Mouse (Mus musculus): ENCODE data around the gene Aco2. TPM values are rescaled to one million over a fixed set of nuclear protein-coding genes. Genes with fewer than 3 reads are reported as not detected.

Gene Aco2
- polyA plus RNA-seq, 1 experiment from 2014 or later = 177 TPM

- H3K27me3 ChIP-seq = no peaks in the 10 kb centered on the region
- no peak for ATAC-seq (ENCODE audit: low FRiP score, low read depth)
- H3K27ac ChIP-seq (replicated peaks) = no peak overlapping the region
- H3K9ac ChIP-seq (replicated peaks) = no peak overlapping the region
- H3K4me3 ChIP-seq = no peak overlapping the region
- peaks cover 4% of the 10 kb centered on the region; the same call in 1 of the 2 replicates for H3K4me1 ChIP-seq
- H3K9me3 ChIP-seq = no peaks in the 10 kb centered on the region
- 93% methylated on average over 5 of the region's 5 CpGs for WGBS
- peaks cover 48% of the 10 kb centered on the region for H3K36me3 ChIP-seq
- H3K4me2 ChIP-seq (replicated peaks) = no peak overlapping the region
Measured at GRCm38 (mm10) chr15:81847861-81848260, 24.2 kb upstream of the Aco2 start.

- no peak overlapping the region for H3K9ac ChIP-seq (replicated peaks)
- ATAC-seq (ENCODE audit: low FRiP score, low read depth) = no peak
- no peaks in the 10 kb centered on the region for H3K27me3 ChIP-seq
- H3K9me3 ChIP-seq = no peaks in the 10 kb centered on the region
- H3K4me1 ChIP-seq = peaks cover 4% of the 10 kb centered on the region; the same call in 1 of the 2 replicates
- no peak overlapping the region for H3K27ac ChIP-seq (replicated peaks)
- H3K4me3 ChIP-seq = no peak overlapping the region
- 43% methylated on average over 7 of the region's 7 CpGs for WGBS
- H3K4me2 ChIP-seq (replicated peaks) = no peak overlapping the region
- peaks cover 50% of the 10 kb centered on the region for H3K36me3 ChIP-seq
Measured at GRCm38 (mm10) chr15:81848301-81848700, 23.8 kb upstream of the Aco2 start.

GRCm38 (mm10) chr15:81849104-81849503 lies 23.0 kb upstream of the Aco2 start:
- Histone ChIP-seq H3K4me2 (replicated peaks) (no peak overlapping the region), H3K4me3 (no peak overlapping the region), H3K27me3 (no peaks in the 10 kb centered on the region), H3K27ac (replicated peaks) (no peak overlapping the region), H3K4me1 (peaks cover 4% of the 10 kb centered on the region; the same call in 1 of the 2 replicates), H3K9ac (replicated peaks) (no peak overlapping the region), H3K9me3 (no peaks in the 10 kb centered on the region), H3K36me3 (peaks cover 56% of the 10 kb centered on the region)
- 89% methylated on average over 9 of the region's 9 CpGs for WGBS
- no peak for ATAC-seq (ENCODE audit: low FRiP score, low read depth)

DNA sequence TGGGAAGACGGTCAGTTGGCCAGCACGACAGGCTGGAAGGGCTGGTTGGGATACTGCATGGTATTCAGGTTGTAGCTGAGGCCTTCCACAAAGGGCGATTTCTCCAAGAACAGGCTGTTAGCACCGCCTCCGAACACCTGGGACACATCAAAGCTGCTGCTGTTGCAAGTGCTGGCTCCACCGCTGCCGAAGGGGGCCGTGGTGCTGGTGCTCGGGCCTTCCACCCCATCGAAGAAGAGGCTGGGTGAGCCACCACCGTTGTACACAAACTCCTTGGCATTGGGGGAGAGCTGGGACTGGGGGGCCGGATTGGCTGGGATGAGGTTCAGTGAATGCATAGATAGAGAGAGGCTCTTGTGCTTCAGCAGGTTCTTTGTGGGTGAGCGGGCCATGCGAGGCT lies 21.4 kb upstream of the Aco2 start:
- peaks cover 9% of the 10 kb centered on the region for H3K4me1 ChIP-seq
- H3K27me3 ChIP-seq = no peaks in the 10 kb centered on the region
- no peak overlapping the region for H3K9ac ChIP-seq (replicated peaks)
- 93% methylated on average over 14 of the region's 14 CpGs for WGBS
- no peak overlapping the region for H3K27ac ChIP-seq (replicated peaks)
- no peak overlapping the region for H3K4me3 ChIP-seq
- H3K4me2 ChIP-seq (replicated peaks) = no peak overlapping the region
- no peak for ATAC-seq (ENCODE audit: low FRiP score, low read depth)
- no peaks in the 10 kb centered on the region for H3K9me3 ChIP-seq
- peaks cover 54% of the 10 kb centered on the region for H3K36me3 ChIP-seq

DNA sequence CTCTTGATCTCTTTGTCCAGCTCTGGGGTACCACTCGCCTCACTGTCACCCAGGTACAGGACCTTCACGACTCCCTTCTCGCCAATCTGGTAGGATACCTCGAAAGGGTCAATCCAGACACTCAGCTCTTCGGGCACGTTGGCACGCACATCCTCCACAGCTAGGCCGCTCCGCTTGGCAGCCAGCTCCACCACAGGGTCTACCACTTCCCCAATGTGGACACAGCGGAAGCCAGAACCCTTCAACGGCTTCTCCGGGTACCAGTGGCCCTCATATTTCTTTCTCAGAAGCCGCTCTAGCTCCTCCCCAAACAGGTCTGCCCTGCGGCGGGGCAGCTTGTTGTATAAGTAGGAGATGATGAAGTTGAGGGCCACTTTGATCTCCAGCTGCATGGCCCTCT lies 20.7 kb upstream of the Aco2 start:
- peaks cover 53% of the 10 kb centered on the region for H3K36me3 ChIP-seq
- no peak overlapping the region for H3K27ac ChIP-seq (replicated peaks)
- no peak overlapping the region for H3K4me2 ChIP-seq (replicated peaks)
- H3K27me3 ChIP-seq = no peaks in the 10 kb centered on the region
- WGBS = 96% methylated on average over 15 of the region's 15 CpGs
- ATAC-seq (ENCODE audit: low FRiP score, low read depth) = no peak
- H3K4me1 ChIP-seq = peaks cover 9% of the 10 kb centered on the region; the same call in 1 of the 2 replicates
- H3K9me3 ChIP-seq = no peaks in the 10 kb centered on the region
- H3K9ac ChIP-seq (replicated peaks) = no peak overlapping the region
- H3K4me3 ChIP-seq = no peak overlapping the region

DNA sequence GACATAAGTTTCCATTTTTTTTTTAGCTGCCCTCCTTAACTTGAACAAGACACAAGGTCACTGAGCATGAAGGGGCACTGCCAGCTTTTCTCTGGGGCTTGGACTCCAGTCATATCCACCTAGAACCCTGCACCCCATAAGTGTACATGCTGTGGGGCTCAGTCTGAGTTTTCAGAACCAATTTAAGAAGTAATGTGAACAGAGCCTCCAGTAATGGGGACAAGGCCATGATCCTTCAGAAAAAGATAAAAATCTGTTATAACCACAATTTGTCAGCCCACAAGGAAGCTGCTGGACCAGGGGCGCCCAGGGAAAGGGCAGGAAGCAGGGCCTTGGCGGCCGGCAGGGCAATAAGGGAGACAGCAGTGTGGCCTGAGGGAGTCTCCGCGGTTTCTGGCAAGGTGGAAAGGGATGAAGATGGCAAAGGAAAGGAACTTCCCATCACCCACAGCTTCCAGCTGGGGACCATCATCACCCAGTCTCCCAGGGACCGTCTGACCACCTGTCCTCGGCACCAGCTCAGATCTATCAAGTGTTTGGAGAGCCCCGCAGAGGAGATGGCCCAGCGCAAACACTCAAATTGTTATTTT lies 19.6 kb upstream of the Aco2 start:
- WGBS = 93% methylated on average over 9 of the region's 9 CpGs
- Histone ChIP-seq H3K27me3 (no peaks in the 10 kb centered on the region), H3K36me3 (peaks cover 52% of the 10 kb centered on the region), H3K9me3 (no peaks in the 10 kb centered on the region), H3K27ac (replicated peaks) (no peak overlapping the region), H3K4me1 (peaks cover 16% of the 10 kb centered on the region), H3K4me2 (replicated peaks) (no peak overlapping the region), H3K4me3 (no peak overlapping the region), H3K9ac (replicated peaks) (no peak overlapping the region)
- ATAC-seq (ENCODE audit: low FRiP score, low read depth) = no peak

DNA sequence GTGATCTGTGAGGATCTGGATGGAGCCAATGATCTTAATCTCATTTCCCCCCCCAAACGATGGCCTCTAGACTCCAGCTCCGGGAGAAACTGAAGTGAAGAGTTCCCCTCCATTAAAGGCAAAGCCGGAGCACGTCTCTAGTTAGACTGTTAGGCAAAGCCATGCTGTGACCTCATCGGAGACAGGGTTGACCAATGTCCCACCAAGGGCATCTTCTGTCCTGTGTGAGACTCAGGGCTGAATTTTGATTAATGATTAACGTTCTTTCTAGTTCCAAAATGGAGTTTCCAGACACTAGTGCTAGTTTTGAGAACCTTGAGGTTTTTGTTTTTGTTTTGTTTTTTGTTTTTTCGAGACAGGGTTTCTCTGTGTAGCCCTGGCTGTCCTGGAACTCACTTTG lies 19.0 kb upstream of the Aco2 start:
- peaks cover 16% of the 10 kb centered on the region for H3K4me1 ChIP-seq
- no peaks in the 10 kb centered on the region for H3K9me3 ChIP-seq
- ATAC-seq (ENCODE audit: low FRiP score, low read depth) = no peak
- no peak overlapping the region for H3K4me3 ChIP-seq
- H3K36me3 ChIP-seq = peaks cover 47% of the 10 kb centered on the region
- no peak overlapping the region for H3K4me2 ChIP-seq (replicated peaks)
- no peaks in the 10 kb centered on the region for H3K27me3 ChIP-seq
- 93% methylated on average over 7 of the region's 7 CpGs for whole genome bisulfite sequencing
- H3K9ac ChIP-seq (replicated peaks) = no peak overlapping the region
- H3K27ac ChIP-seq (replicated peaks) = no peak overlapping the region

- H3K4me2 ChIP-seq (replicated peaks) = peak overlapping the region; percentile 96
- no peaks in the 10 kb centered on the region for H3K27me3 ChIP-seq
- H3K27ac ChIP-seq (replicated peaks) = peak overlapping the region; percentile 85
- ATAC-seq (ENCODE audit: low FRiP score, low read depth) = peak; percentile 92
- H3K9me3 ChIP-seq = no peaks in the 10 kb centered on the region
- WGBS = 0% methylated on average over 28 of the region's 28 CpGs
- H3K4me3 ChIP-seq = peak overlapping the region; percentile 91
- peak overlapping the region; percentile 86 for H3K9ac ChIP-seq (replicated peaks)
- H3K36me3 ChIP-seq = peaks cover 22% of the 10 kb centered on the region
- H3K4me1 ChIP-seq = peaks cover 26% of the 10 kb centered on the region
Measured at GRCm38 (mm10) chr15:81856030-81856790, 15.9 kb upstream of the Aco2 start.

GRCm38 (mm10) chr15:81856938-81857723 lies 15.0 kb upstream of the Aco2 start:
- H3K9ac ChIP-seq (replicated peaks) = peak overlapping the region; percentile 86
- peaks cover 26% of the 10 kb centered on the region for H3K4me1 ChIP-seq
- no peak for ATAC-seq (ENCODE audit: low FRiP score, low read depth)
- peak overlapping the region; percentile 85 for H3K27ac ChIP-seq (replicated peaks)
- peak overlapping the region; percentile 91 for H3K4me3 ChIP-seq
- no peaks in the 10 kb centered on the region for H3K9me3 ChIP-seq
- H3K4me2 ChIP-seq (replicated peaks) = peak overlapping the region; percentile 96
- H3K27me3 ChIP-seq = no peaks in the 10 kb centered on the region
- WGBS = under 1% methylated on average over 14 of the region's 14 CpGs
- H3K36me3 ChIP-seq = peaks cover 14% of the 10 kb centered on the region; the same call in 1 of the 2 replicates

DNA sequence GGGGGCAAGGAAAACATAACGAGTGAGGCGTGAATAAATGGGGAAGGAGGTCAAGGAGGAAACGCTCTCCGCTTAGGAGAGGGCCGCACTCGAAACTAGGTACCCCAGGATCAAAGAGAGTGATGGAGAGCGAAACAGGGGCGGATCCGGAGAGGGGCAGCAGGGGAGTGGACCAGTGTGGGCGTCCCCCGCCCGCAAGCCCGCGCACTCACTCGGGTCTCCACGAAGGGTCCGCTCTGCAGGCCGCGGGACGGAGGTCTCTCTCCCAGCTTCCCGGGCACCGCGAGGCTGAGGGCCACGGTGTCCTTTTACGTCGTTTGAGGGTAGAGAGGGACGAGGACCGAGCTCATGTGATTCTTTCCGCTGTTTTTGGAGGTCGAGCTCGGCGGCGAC lies 14.4 kb upstream of the Aco2 start:
- Histone ChIP-seq H3K9ac (replicated peaks) (peak overlapping the region; percentile 86), H3K4me1 (peaks cover 26% of the 10 kb centered on the region), H3K9me3 (no peaks in the 10 kb centered on the region), H3K27ac (replicated peaks) (peak overlapping the region; percentile 85), H3K27me3 (no peaks in the 10 kb centered on the region), H3K4me2 (replicated peaks) (peak overlapping the region; percentile 96), H3K4me3 (peak overlapping the region; percentile 91), H3K36me3 (peaks cover 9% of the 10 kb centered on the region; the same call in 1 of the 2 replicates)
- under 1% methylated on average over 30 of the region's 33 CpGs for WGBS
- no peak for ATAC-seq (ENCODE audit: low FRiP score, low read depth)

DNA sequence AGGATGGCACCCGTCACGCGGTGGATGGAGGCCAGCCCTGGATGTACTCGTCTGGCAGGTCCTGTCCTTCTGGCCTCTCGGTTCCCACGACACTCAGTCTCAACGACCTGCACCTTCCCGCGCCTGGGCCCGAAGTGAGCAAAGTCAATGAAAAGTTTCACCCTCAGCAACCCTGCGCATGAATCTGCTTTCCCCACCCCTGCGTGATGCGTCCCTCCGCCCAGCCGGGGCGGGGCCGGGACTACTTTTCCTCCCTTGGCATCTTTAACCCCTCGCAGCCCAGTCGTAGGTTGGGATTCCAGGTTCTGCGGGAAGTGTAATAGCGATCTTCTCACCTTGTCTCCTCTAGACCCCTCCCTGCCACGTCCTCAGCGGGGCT lies 14.0 kb upstream of the Aco2 start:
- H3K27me3 ChIP-seq = no peaks in the 10 kb centered on the region
- peaks cover 5% of the 10 kb centered on the region; the same call in 1 of the 2 replicates for H3K36me3 ChIP-seq
- peak; percentile 14; the same call in 1 of the 2 replicates for ATAC-seq (ENCODE audit: low FRiP score, low read depth)
- peaks cover 26% of the 10 kb centered on the region for H3K4me1 ChIP-seq
- no peaks in the 10 kb centered on the region for H3K9me3 ChIP-seq
- peak overlapping the region; percentile 85 for H3K27ac ChIP-seq (replicated peaks)
- under 1% methylated on average over 23 of the region's 23 CpGs for WGBS
- H3K4me2 ChIP-seq (replicated peaks) = peak overlapping the region; percentile 96
- peak overlapping the region; percentile 91 for H3K4me3 ChIP-seq
- H3K9ac ChIP-seq (replicated peaks) = peak overlapping the region; percentile 86
